Mouse (Mus musculus): Measurements from ENCODE around the gene Pdia5. TPM values are rescaled to one million over a fixed set of nuclear protein-coding genes. Genes with fewer than 3 reads are reported as not detected.

Pdia5 gene
- total RNA-seq, 1 experiment from 2014 or later = 6.9 TPM

DNA sequence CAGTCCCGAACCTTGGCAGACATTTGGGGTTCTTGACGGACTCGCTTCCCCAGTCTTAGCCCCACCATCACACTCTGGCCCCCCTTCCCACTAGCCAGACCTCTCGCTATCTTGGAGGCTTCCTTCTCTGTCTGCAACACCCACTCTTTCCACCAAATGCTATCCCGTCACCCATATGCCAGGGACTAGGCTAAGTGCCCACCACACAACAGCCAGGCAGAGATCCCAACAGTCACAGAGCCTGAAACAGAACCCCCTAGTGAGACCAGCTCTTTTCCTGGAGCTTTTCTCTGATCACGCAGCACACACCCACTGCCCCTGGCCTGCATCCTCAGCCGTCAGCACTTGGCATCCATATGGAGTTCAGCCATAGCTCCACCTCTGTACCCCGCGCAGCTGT lies 5.0 kb downstream of the Pdia5 start:
- no peak for ATAC-seq (replicated peaks; ENCODE audit: low read depth, poor library complexity, severe bottlenecking)

- ATAC-seq (replicated peaks; ENCODE audit: low read depth, poor library complexity, severe bottlenecking) = peak; percentile 67
Measured at GRCm38 (mm10) chr16:35484526-35485233, 6.0 kb downstream of the Pdia5 start.

DNA sequence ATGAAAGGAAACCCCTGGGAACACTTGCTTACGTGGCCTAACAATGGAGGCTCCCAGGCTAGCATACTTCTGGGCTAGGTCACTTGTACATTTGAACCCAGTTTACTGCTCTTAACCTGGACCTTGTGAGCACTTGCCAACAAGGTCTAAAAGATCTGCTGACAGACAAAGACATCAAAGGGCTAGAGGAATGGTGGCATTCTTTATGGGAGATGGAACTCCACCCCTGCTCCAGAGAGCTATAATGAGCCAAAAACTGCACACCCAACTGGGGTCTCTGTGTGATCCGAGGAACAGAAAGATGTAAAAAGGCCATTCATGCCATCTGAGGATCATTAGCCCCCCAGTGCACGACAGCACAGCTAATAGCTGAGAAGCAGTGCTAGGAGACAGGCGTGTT lies 6.6 kb downstream of the Pdia5 start:
- no peak for ATAC-seq (replicated peaks; ENCODE audit: low read depth, poor library complexity, severe bottlenecking)

DNA sequence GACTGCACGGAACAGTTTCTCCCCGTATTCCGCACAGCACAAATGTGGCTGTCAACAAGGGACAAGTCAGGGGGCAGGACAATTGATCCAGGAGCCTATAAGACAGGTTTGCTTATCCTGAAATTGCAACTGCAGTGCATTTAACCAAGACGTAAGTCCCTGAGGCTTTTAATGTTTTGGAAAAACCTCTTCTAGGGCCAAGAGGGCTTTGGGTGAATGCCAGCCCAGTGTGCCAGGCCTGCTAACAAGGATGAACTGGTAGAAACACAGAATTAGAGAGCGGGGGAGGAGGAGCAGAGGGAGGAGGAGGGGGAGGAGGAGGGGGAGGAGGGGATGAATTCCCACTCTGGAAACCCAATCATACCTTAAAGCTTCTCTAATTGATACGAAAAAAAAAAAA lies 11.4 kb downstream of the Pdia5 start:
- ATAC-seq (replicated peaks; ENCODE audit: low read depth, poor library complexity, severe bottlenecking) = no peak

DNA sequence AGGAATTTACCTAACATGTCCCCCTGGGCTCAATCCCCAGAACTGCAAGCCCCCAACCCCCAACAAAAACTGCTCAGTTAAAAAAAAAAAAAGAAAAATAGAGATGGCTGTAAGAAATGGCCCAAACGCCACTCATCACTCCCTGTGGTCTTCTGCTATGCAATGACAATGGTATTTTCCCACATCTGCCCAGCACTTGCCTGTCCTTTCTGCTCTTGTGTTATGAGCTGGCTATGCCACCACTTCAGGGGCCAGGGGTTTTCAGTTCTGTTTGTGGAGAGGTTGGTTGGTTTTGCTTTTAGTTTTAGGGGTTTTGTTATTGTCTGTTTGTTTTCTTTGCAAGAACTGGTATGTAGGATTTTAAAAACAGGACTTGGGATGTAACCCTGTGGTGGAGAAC lies 13.4 kb downstream of the Pdia5 start:
- ATAC-seq (replicated peaks; ENCODE audit: low read depth, poor library complexity, severe bottlenecking) = no peak

- ATAC-seq (replicated peaks; ENCODE audit: low read depth, poor library complexity, severe bottlenecking) = no peak
Measured at GRCm38 (mm10) chr16:35472569-35473275, 18.0 kb downstream of the Pdia5 start.

- no peak for ATAC-seq (replicated peaks; ENCODE audit: low read depth, poor library complexity, severe bottlenecking)
Measured at GRCm38 (mm10) chr16:35471841-35472568, 18.7 kb downstream of the Pdia5 start.

DNA sequence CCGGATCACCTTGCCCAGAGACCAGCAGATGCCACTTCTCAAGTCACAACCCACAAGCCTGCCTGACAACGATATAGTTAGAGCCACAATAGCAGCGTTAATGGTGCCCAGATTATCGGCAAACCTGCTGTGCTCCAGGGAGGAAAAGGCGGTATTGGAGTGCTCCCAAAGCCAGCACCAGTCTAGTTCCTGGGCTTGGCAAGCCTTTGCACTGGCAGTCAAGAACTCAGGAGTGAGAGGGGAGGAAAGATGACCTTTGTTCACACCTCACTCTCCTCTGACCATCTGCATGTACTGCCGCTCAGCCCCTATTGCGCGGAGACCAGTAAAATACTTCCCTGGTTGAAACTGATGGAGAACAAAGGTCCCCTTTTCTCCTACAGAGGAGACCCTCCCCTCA lies 19.7 kb downstream of the Pdia5 start:
- no peak for ATAC-seq (replicated peaks; ENCODE audit: low read depth, poor library complexity, severe bottlenecking)

DNA sequence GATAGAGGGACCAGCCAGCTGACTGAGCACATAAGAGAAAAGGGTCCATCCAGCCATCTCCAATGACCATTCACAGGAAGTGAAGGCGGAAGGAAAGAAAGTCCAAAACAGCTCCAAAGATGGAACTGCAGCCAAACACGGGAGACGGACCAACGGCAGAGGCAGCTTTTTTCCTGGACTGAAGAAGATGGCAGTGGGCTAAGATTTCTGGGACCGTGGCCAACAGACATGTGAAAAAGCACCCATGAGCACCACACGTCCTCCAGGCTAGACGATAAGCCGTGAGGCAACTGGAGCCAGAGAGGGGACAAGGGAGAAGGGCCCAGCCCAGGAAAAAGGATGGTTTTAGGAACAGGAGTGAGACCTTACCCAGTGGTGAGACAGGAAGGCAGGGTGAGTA lies 20.6 kb downstream of the Pdia5 start:
- no peak for ATAC-seq (replicated peaks; ENCODE audit: low read depth, poor library complexity, severe bottlenecking)

- no peak for ATAC-seq (replicated peaks; ENCODE audit: low read depth, poor library complexity, severe bottlenecking)
Measured at GRCm38 (mm10) chr16:35469016-35469415, 21.7 kb downstream of the Pdia5 start.

- no peak for ATAC-seq (replicated peaks; ENCODE audit: low read depth, poor library complexity, severe bottlenecking)
Measured at GRCm38 (mm10) chr16:35467044-35467443, 23.6 kb downstream of the Pdia5 start.

DNA sequence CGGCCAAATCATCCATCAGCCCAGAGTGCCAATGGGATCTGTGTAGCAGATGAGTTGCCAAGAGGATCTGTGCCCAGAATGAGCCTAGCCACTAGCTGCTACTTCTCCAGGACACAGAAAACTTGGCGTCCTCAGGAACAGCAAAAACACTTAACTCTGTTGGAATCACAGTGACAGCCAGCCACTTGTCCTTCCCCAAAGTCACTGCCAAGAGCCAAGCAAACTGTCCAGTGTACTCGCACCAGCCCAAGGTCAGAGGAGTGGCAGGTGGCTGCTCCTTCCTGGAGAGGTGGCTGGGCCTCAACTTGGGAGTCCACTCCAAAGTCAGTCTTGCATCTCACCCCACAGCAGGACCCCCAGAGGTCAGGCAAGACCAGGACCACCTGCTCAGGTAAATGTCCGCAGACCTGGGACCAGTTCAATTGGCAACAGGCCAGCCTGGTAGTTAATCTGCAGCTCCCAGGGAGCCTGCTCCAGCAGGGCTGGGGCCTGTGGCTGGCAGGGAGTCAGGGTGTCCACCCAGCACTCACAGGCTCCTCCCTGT lies 24.8 kb downstream of the Pdia5 start:
- no peak for ATAC-seq (replicated peaks; ENCODE audit: low read depth, poor library complexity, severe bottlenecking)

- no peak for ATAC-seq (replicated peaks; ENCODE audit: low read depth, poor library complexity, severe bottlenecking)
Measured at GRCm38 (mm10) chr16:35464686-35465308, 25.9 kb downstream of the Pdia5 start.

GRCm38 (mm10) chr16:35463708-35464107 lies 27.0 kb downstream of the Pdia5 start:
- no peak for ATAC-seq (replicated peaks; ENCODE audit: low read depth, poor library complexity, severe bottlenecking)

DNA sequence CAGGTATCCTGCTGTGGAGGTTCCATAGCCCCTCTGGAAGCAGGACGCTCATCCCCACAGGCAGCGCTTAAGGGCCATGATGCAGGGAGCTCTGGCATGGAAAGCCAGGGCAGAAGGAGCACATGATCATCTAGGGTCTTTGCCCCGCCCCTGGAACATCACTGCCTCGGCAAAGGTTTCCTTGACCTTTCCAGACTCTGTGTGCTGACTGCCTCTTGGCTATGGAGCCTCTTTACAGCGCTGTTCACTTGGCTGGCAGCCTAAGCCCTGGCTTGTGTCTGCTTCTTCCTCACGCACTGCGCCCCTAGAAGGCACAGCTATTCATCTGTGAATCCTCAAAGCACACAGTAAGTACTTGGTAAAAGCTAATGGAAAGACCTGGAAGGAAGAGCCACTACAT lies 27.7 kb downstream of the Pdia5 start:
- ATAC-seq (replicated peaks; ENCODE audit: low read depth, poor library complexity, severe bottlenecking) = no peak

DNA sequence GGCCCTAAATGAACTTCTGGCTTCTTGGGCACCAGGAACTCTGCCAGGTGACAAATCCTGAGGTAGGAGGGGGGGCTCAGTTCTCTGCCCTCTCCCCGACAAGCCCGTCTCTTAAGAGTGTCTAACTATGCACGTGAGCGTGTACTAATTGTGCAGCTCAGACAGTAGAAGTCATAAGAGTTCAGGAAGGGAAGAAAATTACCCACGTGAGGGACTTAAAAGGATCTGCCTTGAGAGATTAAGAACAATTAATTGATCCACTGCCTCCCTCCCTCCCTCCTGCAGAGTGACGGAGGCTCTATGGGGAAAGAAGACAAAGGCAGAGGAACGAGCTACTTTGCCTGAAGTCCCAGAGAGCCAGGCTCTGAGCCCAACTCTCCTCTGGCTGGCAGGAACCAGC lies 31.1 kb downstream of the Pdia5 start:
- no peak for ATAC-seq (replicated peaks; ENCODE audit: low read depth, poor library complexity, severe bottlenecking)

GRCm38 (mm10) chr16:35458297-35458696 lies 32.4 kb downstream of the Pdia5 start:
- no peak for ATAC-seq (replicated peaks; ENCODE audit: low read depth, poor library complexity, severe bottlenecking)

DNA sequence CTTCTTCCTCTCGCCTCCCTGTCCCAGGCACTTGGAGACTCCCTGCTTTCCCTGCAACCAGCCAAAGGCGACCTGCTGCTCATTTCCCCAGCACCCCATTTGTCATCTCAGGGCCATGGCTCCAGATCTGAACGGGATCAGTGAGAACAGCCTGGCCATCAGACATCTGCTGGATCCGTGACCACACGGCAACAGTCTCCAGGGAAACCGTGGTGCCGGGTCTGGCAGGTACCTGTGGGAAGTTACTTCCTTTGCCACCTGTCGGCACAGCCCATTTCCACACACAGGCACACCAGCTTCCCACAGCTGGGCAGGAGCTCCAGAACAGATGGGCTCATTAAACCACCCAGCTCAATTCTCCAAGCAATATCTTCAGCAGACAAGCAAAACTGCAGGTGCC lies 33.2 kb downstream of the Pdia5 start:
- no peak for ATAC-seq (replicated peaks; ENCODE audit: low read depth, poor library complexity, severe bottlenecking)

DNA sequence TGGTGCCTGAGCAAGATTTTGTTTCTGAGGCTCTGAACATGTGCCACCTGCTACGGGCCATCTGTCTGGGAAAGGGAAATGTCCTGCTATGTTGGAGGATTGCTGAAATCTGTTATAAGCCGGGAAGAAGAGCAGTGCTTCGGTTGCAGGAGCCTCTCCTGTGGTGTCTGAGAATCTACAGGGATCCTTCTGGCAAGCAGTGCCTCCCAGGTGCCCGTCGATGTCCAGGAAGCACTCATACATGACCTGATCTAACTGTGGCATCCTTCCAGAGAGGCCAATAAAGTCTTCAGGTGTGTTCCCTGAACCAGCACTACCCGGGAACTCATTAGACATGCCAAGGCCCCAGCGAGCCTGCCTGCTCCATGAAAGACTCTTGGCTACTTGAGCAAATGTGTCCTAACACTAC lies 33.7 kb downstream of the Pdia5 start:
- ATAC-seq (replicated peaks; ENCODE audit: low read depth, poor library complexity, severe bottlenecking) = no peak

DNA sequence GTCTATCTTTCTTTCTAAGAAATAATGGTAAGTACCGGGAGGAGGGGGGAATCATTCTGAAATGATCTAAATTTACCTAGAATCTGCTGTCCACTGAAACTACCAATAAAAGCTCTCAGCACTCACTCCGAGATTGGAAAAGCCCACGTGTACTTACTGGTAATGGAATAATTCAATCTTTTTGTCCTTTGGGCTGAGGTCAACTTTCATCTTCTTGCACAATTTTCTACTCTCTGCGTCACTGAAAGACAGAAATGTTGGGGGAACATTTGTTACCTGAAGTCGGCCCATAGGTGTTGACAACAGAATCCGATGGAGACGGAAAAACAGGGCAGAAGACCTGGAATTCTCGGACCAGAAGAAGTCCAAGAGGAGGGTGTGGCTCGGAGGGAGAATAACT lies 34.4 kb downstream of the Pdia5 start:
- ATAC-seq (replicated peaks; ENCODE audit: low read depth, poor library complexity, severe bottlenecking) = no peak

GRCm38 (mm10) chr16:35455822-35456221 lies 34.9 kb downstream of the Pdia5 start:
- no peak for ATAC-seq (replicated peaks; ENCODE audit: low read depth, poor library complexity, severe bottlenecking)

All from common myeloid progenitor, adult 5-6 weeks (primary cell).